Mouse (Mus musculus) activated CD4-positive, CD25-positive, alpha-beta regulatory T cell (primary cell): ENCODE results near the gene Apoe. TPM values are rescaled to one million over a fixed set of nuclear protein-coding genes. Genes with fewer than 3 reads are reported as not detected.

Experiments used
- polyA plus RNA-seq, 2 experiments: library from polyadenylated mRNA; unstranded; fragments of 100-300 nt; shearing (Covaris generic); gene quantifications; one replicate each; pipeline ENCODE4 v1.2.1; 2017

Gene Apoe
- 10 to 100 TPM; 30.0 to 92.3 TPM for polyA plus RNA-seq

DNA sequence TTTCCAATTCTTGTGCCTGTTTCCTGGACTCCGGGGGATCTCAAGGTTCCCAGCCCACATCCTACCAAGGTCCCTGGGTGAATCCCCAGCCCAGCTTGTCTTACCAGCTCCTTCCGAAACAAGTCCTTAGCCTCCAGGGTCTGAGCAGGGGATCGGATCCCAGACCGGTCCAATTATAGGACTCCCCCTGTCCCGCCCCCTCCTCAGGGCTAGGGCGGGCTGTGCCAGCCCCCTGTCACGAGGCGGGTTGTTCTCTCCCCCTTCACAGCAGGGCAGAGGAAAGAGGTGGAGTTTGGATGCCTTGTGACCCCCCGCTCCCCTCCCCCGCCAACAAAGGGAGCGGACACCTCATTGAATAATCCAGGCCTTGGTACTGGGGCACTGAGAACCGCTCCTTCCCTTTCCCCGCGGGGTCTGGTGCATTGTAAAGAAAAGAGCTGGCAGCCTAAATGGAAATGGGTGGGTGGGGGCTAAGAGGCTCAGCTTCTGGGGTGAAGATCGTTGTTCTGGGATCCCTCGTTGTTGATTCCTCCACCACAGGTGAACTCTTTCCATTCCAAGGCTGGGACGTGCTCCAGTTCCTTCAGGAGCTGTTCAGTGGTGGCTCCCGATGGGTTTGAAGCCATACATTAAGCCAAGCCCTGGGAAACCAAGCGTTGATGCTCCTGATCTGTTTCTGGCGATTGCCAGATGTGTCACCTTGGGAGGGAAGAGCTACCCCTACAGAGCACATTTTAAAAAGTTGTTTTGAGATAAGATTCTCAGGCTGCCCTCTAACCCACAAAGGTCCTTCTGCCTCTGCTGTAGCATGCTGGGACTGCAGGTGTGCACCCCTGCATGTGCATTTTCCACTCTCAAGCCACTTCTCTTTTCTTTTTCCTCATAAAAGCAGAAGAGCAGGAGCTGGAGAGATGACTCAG, at the start of gene Apoe:
Gene Apoe (minus strand): TSS at position 282 of the 920 bp plus-strand sequence.

DNA sequence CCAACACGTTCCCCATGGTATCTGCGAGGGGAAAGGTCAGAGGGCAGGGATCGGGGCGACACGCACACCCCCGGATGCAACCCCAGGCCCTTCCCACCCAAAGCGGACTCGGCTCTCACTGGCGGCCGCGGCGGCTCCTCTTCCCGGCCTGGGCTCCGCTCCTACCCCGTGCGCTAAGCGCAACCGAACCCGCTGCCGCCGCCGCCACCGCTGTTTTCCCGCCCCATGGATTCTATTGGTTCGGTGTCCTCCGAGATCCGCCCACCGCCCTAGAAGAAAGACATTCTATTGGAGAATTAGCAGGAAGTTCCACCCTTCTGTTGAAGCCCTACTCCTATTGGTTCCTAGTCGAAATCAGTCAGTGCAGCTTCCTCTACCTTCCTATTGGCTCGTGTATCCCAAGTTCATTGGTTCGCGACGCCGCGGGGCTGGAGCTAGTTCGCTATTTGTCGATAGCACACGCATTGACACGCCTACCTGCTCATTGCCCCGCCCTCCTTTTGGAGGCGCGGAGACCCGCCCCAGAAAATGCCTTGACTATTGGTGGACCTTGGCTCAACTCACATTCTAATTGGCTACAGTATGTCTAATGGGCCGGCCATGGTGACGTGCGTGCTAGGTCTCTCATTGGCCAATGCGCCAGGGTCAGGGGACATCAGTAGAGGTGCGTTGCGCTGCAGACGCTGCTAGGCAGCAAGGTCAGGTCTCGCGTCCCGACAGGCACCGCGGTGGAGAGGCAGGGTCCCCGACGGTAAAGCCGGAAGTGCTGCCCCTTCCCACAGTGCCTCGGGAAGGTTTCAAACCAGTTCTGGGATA, 16.5 kb upstream of the Apoe start, which contains the start of gene Tomm40:
Gene Tomm40 (minus strand): TSS at position 200 of the 816 bp plus-strand sequence.

GRCm38 (mm10) chr7:19691873-19692865, 6.8 kb downstream of the Apoe start, which contains the start of gene Apoc1:
Apoc1 (minus strand) TSS chr7:19692660.

GRCm38 (mm10) chr7:19681202-19681694, 17.7 kb downstream of the Apoe start, which contains the start of the genes Gm44805 and Apoc4:
Gm44805 (minus strand) TSS chr7:19681423.
Apoc4 (minus strand) TSS chr7:19681479.

GRCm38 (mm10) chr7:19677872-19678271, 21.1 kb downstream of the Apoe start, which contains the start of gene Apoc2:
Apoc2 (minus strand) TSS chr7:19677941.

DNA sequence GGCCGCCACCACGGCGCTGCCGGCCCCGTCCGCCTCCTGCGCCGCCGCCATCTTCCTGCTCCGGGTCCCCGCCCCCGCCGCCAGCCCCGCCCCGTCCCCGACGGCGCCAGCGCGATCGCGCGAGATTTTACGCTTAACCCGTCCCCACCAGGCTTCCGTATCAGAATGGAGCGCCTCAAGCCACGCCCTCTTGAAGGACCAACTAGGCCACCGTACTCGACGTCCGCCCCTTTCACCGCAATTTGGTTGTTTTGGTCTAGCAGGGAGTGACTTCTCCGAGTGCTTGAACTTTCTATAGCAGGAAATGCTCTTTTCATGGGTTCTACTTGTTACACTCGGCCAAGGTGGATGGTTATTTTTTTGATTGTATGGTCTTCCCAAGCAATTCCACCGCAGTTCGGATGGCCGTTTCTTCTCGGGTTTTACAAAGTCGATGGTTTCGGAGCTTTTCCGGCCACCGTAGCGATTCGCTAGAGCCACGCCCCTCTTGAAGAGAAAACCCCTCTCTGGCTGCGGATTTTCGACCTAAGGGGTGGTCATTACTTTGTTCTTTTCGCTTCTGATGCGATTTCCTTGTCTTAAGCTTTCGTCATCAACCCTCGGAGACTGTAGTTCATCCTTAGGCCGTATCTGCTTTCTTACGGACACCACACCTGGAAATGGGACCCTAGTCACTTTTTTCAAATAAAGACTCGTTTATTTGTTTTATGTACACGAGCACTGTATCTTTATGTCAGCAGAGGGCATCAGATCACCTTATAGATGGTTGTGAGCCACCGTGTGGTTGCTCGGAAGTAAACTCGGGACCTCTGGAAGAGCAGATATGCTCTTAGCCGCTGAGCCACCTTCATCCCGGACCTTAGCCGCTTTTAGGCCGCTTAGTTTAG, 33.8 kb downstream of the Apoe start, which contains the start of gene Clptm1:
Gene Clptm1 (minus strand): TSS at position 79 of the 887 bp plus-strand sequence.

Other genes with a start within 250 kb of the Apoe start
- gene Mark4, start 240.4 kb downstream of the Apoe start, polyA plus RNA-seq = 10 to 100 TPM in 1 of 2 experiments, 1 to 10 TPM in 1; 6.8 to 12.1 TPM
- under 1 TPM in 1 of 2 experiments, not detected in 1; 0.49 TPM for gene Exoc3l2, start 235.9 kb downstream of the Apoe start, polyA plus RNA-seq
- gene Bloc1s3, start 190.8 kb downstream of the Apoe start, polyA plus RNA-seq = 10 to 100 TPM; 11.1 to 14.2 TPM
- gene Trappc6a, start 190.8 kb downstream of the Apoe start, polyA plus RNA-seq = 100 to 1,000 TPM in 1 of 2 experiments, 10 to 100 TPM in 1; 98.1 to 104 TPM
- gene Nkpd1, start 181.3 kb downstream of the Apoe start, polyA plus RNA-seq = under 1 TPM in 1 of 2 experiments, not detected in 1; 0.44 TPM
- 10 to 100 TPM; 12.9 to 14.4 TPM for gene Ppp1r37, start 136.1 kb downstream of the Apoe start, polyA plus RNA-seq
- 1 to 10 TPM; 1.1 to 2.9 TPM for gene Zfp296, start 121.9 kb downstream of the Apoe start, polyA plus RNA-seq
- gene Gemin7, start 121.6 kb downstream of the Apoe start, polyA plus RNA-seq = 100 to 1,000 TPM; 115 to 131 TPM
- 10 to 100 TPM; 49.2 to 49.9 TPM for gene Clasrp, start 94.7 kb downstream of the Apoe start, polyA plus RNA-seq
- 10 to 100 TPM; 76.1 to 91.6 TPM for gene Relb, start 69.8 kb downstream of the Apoe start, polyA plus RNA-seq
- 100 to 1,000 TPM; 114 to 162 TPM for gene Clptm1, start 34.2 kb downstream of the Apoe start, polyA plus RNA-seq
- gene Apoc2, start 21.2 kb downstream of the Apoe start, polyA plus RNA-seq = under 1 TPM in 1 of 2 experiments, not detected in 1; 0.38 TPM
- not detected for gene Gm44805, start 17.8 kb downstream of the Apoe start, polyA plus RNA-seq
- gene Apoc4, start 17.7 kb downstream of the Apoe start, polyA plus RNA-seq = under 1 TPM in 1 of 2 experiments, not detected in 1; 0.53 TPM
- gene Apoc1, start 6.5 kb downstream of the Apoe start, polyA plus RNA-seq = 1 to 10 TPM in 1 of 2 experiments, under 1 TPM in 1; 0.67 to 3.8 TPM
- gene Tomm40, start 16.2 kb upstream of the Apoe start, polyA plus RNA-seq = 100 to 1,000 TPM in 1 of 2 experiments, 10 to 100 TPM in 1; 61.9 to 105 TPM
- gene Nectin2, start 51.3 kb upstream of the Apoe start, polyA plus RNA-seq = 1 to 10 TPM in 1 of 2 experiments, under 1 TPM in 1; 0.47 to 1.9 TPM
- 1 to 10 TPM; 5.2 to 5.4 TPM for gene Bcam, start 71.8 kb upstream of the Apoe start, polyA plus RNA-seq
- 1 to 10 TPM in 1 of 2 experiments, not detected in 1; 1.4 TPM for gene Cblc, start 97.6 kb upstream of the Apoe start, polyA plus RNA-seq
- gene Bcl3, start 123.6 kb upstream of the Apoe start, polyA plus RNA-seq = 100 to 1,000 TPM; 131 to 135 TPM
- under 1 TPM; 0.20 to 0.81 TPM for gene Gm19345, start 152.8 kb upstream of the Apoe start, polyA plus RNA-seq
- 1 to 10 TPM in 1 of 2 experiments, under 1 TPM in 1; 0.48 to 1.1 TPM for gene Ceacam16, start 162.1 kb upstream of the Apoe start, polyA plus RNA-seq
- gene Ceacam19, start 188.8 kb upstream of the Apoe start, polyA plus RNA-seq = not detected
- gene Pvr, start 222.0 kb upstream of the Apoe start, polyA plus RNA-seq = 10 to 100 TPM; 31.2 to 36.7 TPM